Mouse (Mus musculus) C2C12 (cell line): Measurements from ENCODE around the gene Efl1. TPM values are rescaled to one million over a fixed set of nuclear protein-coding genes. Genes with fewer than 3 reads are reported as not detected.

ENCODE experiments used
- H3K27me3 ChIP-seq: one replicate; pipeline ENCODE4 v1.6.1; 2011; ENCODE audit not compliant: control insufficient read depth, insufficient read depth, insufficient read length
- H3K36me3 ChIP-seq: one replicate; pipeline ENCODE4 v1.6.1; 2011; ENCODE audit not compliant: control insufficient read depth, insufficient read depth
- H3K4me3 ChIP-seq: one replicate; pipeline ENCODE4 v1.5.1; 2011; ENCODE audit warnings: mild to moderate bottlenecking, control low read depth; ENCODE audit not compliant: poor library complexity, insufficient read depth, severe bottlenecking
- H3K79me2 ChIP-seq: one replicate; pipeline ENCODE4 v1.6.1; 2011; ENCODE audit not compliant: control insufficient read depth, insufficient read depth
- H3K79me3 ChIP-seq: one replicate; pipeline ENCODE4 v1.6.1; 2011; ENCODE audit warnings: low read depth, control low read depth
- H3ac ChIP-seq: one replicate; pipeline ENCODE3; 2011; ENCODE audit warnings: low read depth; ENCODE audit not compliant: control insufficient read depth, insufficient read length
- CEBPB ChIP-seq: IDR thresholded peaks from one replicate; pipeline ENCODE4 v1.6.1; 2011; ENCODE audit warnings: low read depth, mild to moderate bottlenecking, control low read depth, moderate library complexity
- CTCF ChIP-seq: IDR thresholded peaks from one replicate; pipeline ENCODE4 v1.5.1; 2011; ENCODE audit not compliant: control insufficient read depth, insufficient read depth, insufficient read length
- FOSL1 ChIP-seq: IDR thresholded peaks from one replicate; pipeline ENCODE4 v1.8.0; 2011; ENCODE audit warnings: mild to moderate bottlenecking, low read length; ENCODE audit not compliant: poor library complexity, insufficient read depth, severe bottlenecking
- MAX ChIP-seq: IDR thresholded peaks from one replicate; pipeline ENCODE4 v1.6.1; 2011; ENCODE audit warnings: mild to moderate bottlenecking, control low read depth
- MYOD1 ChIP-seq: IDR thresholded peaks from one replicate; pipeline ENCODE4 v1.6.1; 2011; ENCODE audit warnings: low read depth; ENCODE audit not compliant: control insufficient read depth, insufficient read length
- MYOG ChIP-seq: IDR thresholded peaks from one replicate; pipeline ENCODE4 v1.6.1; 2011; ENCODE audit not compliant: control insufficient read depth, insufficient read length; ENCODE audit errors: extremely low read depth
- USF1 ChIP-seq: IDR thresholded peaks from one replicate; pipeline ENCODE4 v1.6.1; 2011; ENCODE audit warnings: low read depth, mild to moderate bottlenecking, control low read depth, moderate library complexity
- polyA plus RNA-seq: library from polyadenylated mRNA; unstranded; fragments of >200 nt; fragmentation: generic; extraction: Trizol; gene quantifications from one replicate; pipeline ENCODE4 v1.2.1, GENCODE M21; 2012; ENCODE audit warnings: missing spikeins

Gene Efl1
- polyA plus RNA-seq, 1 experiment = 9.9 TPM

DNA sequence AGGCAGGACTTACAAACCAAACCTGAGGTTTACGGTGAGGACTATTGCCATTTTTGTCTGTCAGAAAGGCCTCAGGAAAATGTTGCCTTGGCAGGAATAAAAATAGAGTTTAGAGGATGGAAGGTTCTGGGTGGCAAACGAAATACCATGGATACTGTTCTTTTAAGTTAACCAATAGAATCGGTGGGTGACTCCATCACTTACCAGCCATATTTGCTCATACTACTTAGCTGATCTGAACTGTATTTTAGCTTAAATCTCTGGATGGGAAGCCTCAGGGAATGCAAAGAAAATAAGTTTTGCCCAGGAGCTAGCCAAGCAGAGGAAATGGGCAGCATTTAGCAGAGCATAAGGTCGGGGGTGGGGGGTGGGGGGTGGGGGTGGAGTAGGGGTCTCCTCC, 505 bp upstream of the Efl1 start:
- Histone ChIP-seq H3K79me3 (peaks cover 14% of the 10 kb centered on the region), H3ac (no peak overlapping the region), H3K27me3 (no peaks in the 10 kb centered on the region), H3K79me2 (peaks cover 30% of the 10 kb centered on the region), H3K36me3 (peaks cover 9% of the 10 kb centered on the region), H3K4me3 (peak overlapping the region; percentile 56)
- no peak for TF ChIP-seq MAX
- no peak for TF ChIP-seq FOSL1
- no peak for TF ChIP-seq MYOD1
- no peak for TF ChIP-seq CTCF
- TF ChIP-seq USF1 = no peak
- no peak for TF ChIP-seq MYOG
- no peak for TF ChIP-seq CEBPB

DNA sequence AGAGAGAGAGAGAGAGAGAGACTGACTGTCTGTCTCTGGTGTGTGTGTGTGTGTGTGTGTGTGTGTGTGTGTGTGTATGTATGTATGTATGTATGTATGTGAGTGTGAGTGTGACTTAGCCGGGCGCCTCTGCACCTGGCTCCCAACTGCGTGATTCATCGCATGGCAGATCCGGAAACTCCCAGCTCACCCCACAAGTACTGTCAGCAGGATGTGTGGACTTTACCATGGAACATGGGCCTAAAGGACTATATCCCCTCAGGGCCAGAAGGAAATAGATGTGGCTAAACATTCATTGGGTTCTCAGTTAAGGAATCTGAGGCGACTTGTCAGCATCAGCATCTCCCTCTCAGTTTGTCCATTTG, 649 bp downstream of the Efl1 start:
- H3K79me2 ChIP-seq = peaks cover 30% of the 10 kb centered on the region
- no peak for TF ChIP-seq MYOD1
- no peak for TF ChIP-seq CTCF
- TF ChIP-seq FOSL1 = no peak
- TF ChIP-seq CEBPB = no peak
- TF ChIP-seq MAX = no peak
- TF ChIP-seq MYOG = no peak
- TF ChIP-seq USF1 = no peak
- peaks cover 14% of the 10 kb centered on the region for H3K79me3 ChIP-seq
- H3K27me3 ChIP-seq = no peaks in the 10 kb centered on the region
- H3ac ChIP-seq = peak overlapping the region; percentile 53
- H3K36me3 ChIP-seq = peaks cover 9% of the 10 kb centered on the region
- H3K4me3 ChIP-seq = peak overlapping the region; percentile 56

GRCm38 (mm10) chr7:82664604-82665003, 16.2 kb downstream of the Efl1 start:
- peaks cover 23% of the 10 kb centered on the region for H3K36me3 ChIP-seq

GRCm38 (mm10) chr7:82676001-82676400, 27.6 kb downstream of the Efl1 start:
- H3K4me3 ChIP-seq = no peak overlapping the region
- no peaks in the 10 kb centered on the region for H3K79me2 ChIP-seq
- H3K79me3 ChIP-seq = no peaks in the 10 kb centered on the region
- H3K27me3 ChIP-seq = no peaks in the 10 kb centered on the region
- no peak overlapping the region for H3ac ChIP-seq
- peaks cover 36% of the 10 kb centered on the region for H3K36me3 ChIP-seq
- no peak for TF ChIP-seq CTCF
- no peak for TF ChIP-seq MYOD1
- TF ChIP-seq MYOG = no peak
- no peak for TF ChIP-seq FOSL1
- TF ChIP-seq CEBPB = no peak
- TF ChIP-seq USF1 = no peak
- no peak for TF ChIP-seq MAX

More at GRCm38 (mm10) chr7:82664604-82665003, 16.2 kb downstream of the Efl1 start:
- Histone ChIP-seq H3K27me3 (no peaks in the 10 kb centered on the region), H3K79me3 (no peaks in the 10 kb centered on the region), H3ac (no peak overlapping the region), H3K4me3 (no peak overlapping the region), H3K79me2 (no peaks in the 10 kb centered on the region)
- TF ChIP-seq MAX = peak; percentile 56
- no peak for TF ChIP-seq CTCF
- peak; percentile 84 for TF ChIP-seq MYOD1
- peak; percentile 79 for TF ChIP-seq FOSL1

DNA sequence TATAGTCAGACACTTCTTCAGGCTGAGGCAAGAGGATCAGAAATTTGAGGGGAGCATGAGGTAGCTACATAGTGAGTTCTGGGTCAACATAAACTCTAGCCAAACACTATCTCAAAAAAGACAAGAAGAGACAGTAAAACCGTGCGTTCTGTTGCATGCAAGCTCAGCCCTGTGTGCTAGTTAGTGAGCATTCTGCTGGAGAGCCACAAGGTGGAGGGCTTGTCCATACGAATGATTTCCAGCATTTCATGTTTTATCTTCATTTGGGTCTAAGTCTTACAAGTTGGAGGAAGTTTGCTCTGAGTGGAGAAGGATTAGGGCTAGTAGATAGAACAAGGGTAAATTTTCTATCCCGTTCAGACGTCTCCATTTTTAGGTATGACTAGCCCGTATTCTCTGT, 28.4 kb downstream of the Efl1 start:
- no peak for TF ChIP-seq FOSL1
- TF ChIP-seq MYOD1 = no peak
- no peak for TF ChIP-seq CEBPB
- no peak for TF ChIP-seq MAX
- TF ChIP-seq CTCF = no peak
- TF ChIP-seq USF1 = no peak
- TF ChIP-seq MYOG = no peak
- Histone ChIP-seq H3K4me3 (no peak overlapping the region), H3K79me3 (no peaks in the 10 kb centered on the region), H3K79me2 (no peaks in the 10 kb centered on the region), H3K36me3 (peaks cover 36% of the 10 kb centered on the region), H3ac (no peak overlapping the region), H3K27me3 (no peaks in the 10 kb centered on the region)

GRCm38 (mm10) chr7:82679901-82680300, 31.5 kb downstream of the Efl1 start:
- H3K36me3 ChIP-seq = peaks cover 48% of the 10 kb centered on the region

More at GRCm38 (mm10) chr7:82679901-82680300, 31.5 kb downstream of the Efl1 start:
- H3K79me2 ChIP-seq = no peaks in the 10 kb centered on the region
- no peak overlapping the region for H3ac ChIP-seq
- TF ChIP-seq FOSL1 (no peak), MYOD1 (no peak), MYOG (no peak), USF1 (no peak), CEBPB (no peak), MAX (no peak), CTCF (no peak)
- no peaks in the 10 kb centered on the region for H3K27me3 ChIP-seq
- no peaks in the 10 kb centered on the region for H3K79me3 ChIP-seq
- no peak overlapping the region for H3K4me3 ChIP-seq
